Mouse (Mus musculus) liver, embryonic 15.5 days (tissue): ENCODE results near the gene Ptch2. TPM values are rescaled to one million over a fixed set of nuclear protein-coding genes. Genes with fewer than 3 reads are reported as not detected.

ENCODE experiments used
- ATAC-seq: fragments of 200-750 bp; cut with Nextera tagmentation; 2 replicates; pipeline ENCODE4 v1.8.0; 2017; ENCODE audit warnings: moderate number of reproducible peaks, mild to moderate bottlenecking, moderate library complexity; ENCODE audit not compliant: insufficient read depth
- H3K27ac ChIP-seq: fragments of 300-500 bp; sonication (generic); replicated peaks from 2 replicates; pipeline ENCODE4 v1.5.1; 2015; ENCODE audit warnings: mild to moderate bottlenecking, inconsistent platforms
- H3K27me3 ChIP-seq: fragments of 300-500 bp; sonication (generic); 2 replicates; pipeline ENCODE4 v1.6.1; 2015; ENCODE audit warnings: mild to moderate bottlenecking, inconsistent platforms
- H3K36me3 ChIP-seq: fragments of 300-500 bp; sonication (generic); replicated peaks from 2 replicates; pipeline ENCODE4 v1.6.1; 2015; ENCODE audit warnings: moderate library complexity, mild to moderate bottlenecking, inconsistent platforms
- H3K4me1 ChIP-seq: fragments of 300-500 bp; sonication (generic); replicated peaks from 2 replicates; pipeline ENCODE4 v1.6.1; 2015; ENCODE audit warnings: inconsistent platforms
- H3K4me2 ChIP-seq: fragments of 300-500 bp; sonication (generic); 2 replicates; pipeline ENCODE4 v1.6.1; 2015; ENCODE audit warnings: moderate library complexity, mild to moderate bottlenecking, inconsistent platforms
- H3K4me3 ChIP-seq: fragments of 300-500 bp; sonication (generic); replicated peaks from 2 replicates; pipeline ENCODE4 v1.5.1; 2015; ENCODE audit warnings: mild to moderate bottlenecking, inconsistent platforms
- H3K9ac ChIP-seq: fragments of 300-500 bp; sonication (generic); 2 replicates; pipeline ENCODE4 v1.6.1; 2015; ENCODE audit warnings: moderate library complexity, mild to moderate bottlenecking, inconsistent platforms
- H3K9me3 ChIP-seq: fragments of 300-500 bp; sonication (generic); replicated peaks from 2 replicates; pipeline ENCODE4 v1.6.1; 2016; ENCODE audit warnings: inconsistent platforms
- WGBS: fragments of 180-500 bp; shearing (Covaris S2); methylation state at CpG from one replicate; pipeline ENCODE4 v1.1.7; 2015; ENCODE audit warnings: mixed read lengths; ENCODE audit not compliant: insufficient replicate concordance; 5-methylcytosine and 5-hydroxymethylcytosine counted together
- polyA plus RNA-seq: library from polyadenylated mRNA; unstranded; fragments of >200 nt; fragmentation: Nextera tagmentation; extraction: Ambion mirVana; gene quantifications from 2 replicates; pipeline ENCODE4 v1.2.1, GENCODE M21; 2015

The Ptch2 gene
- polyA plus RNA-seq, 1 experiment from 2014 or later: 0.56 TPM

- Histone ChIP-seq H3K4me1 (no peaks in the 10 kb centered on the region), H3K27me3 (no peaks in the 10 kb centered on the region; the same call in 1 of the 2 replicates), H3K4me3 (no peak overlapping the region), H3K27ac (no peak overlapping the region), H3K9me3 (no peaks in the 10 kb centered on the region), H3K36me3 (no peaks in the 10 kb centered on the region), H3K4me2 (no peak overlapping the region), H3K9ac (no peak overlapping the region)
- no peak for ATAC-seq
- WGBS: 72% methylated on average over 10 of the region's 10 CpGs
Measured at GRCm38 (mm10) chr4:117105127-117105526, 9.3 kb downstream of the Ptch2 start.

GRCm38 (mm10) chr4:117107813-117108523 lies 12.1 kb downstream of the Ptch2 start:
- no peak overlapping the region for H3K27ac ChIP-seq
- H3K4me2 ChIP-seq: no peak overlapping the region
- 80% methylated on average over 18 of the region's 18 CpGs for WGBS
- ATAC-seq: no peak
- H3K9ac ChIP-seq: no peak overlapping the region
- H3K27me3 ChIP-seq: no peaks in the 10 kb centered on the region; the same call in 1 of the 2 replicates
- no peak overlapping the region for H3K4me3 ChIP-seq
- no peaks in the 10 kb centered on the region for H3K9me3 ChIP-seq
- H3K4me1 ChIP-seq: no peaks in the 10 kb centered on the region
- H3K36me3 ChIP-seq: no peaks in the 10 kb centered on the region

- no peak for ATAC-seq
- Histone ChIP-seq H3K9ac (no peak overlapping the region), H3K4me3 (no peak overlapping the region), H3K27me3 (no peaks in the 10 kb centered on the region; the same call in 1 of the 2 replicates), H3K9me3 (no peaks in the 10 kb centered on the region), H3K4me1 (no peaks in the 10 kb centered on the region), H3K27ac (no peak overlapping the region), H3K4me2 (no peak overlapping the region), H3K36me3 (no peaks in the 10 kb centered on the region)
- 78% methylated on average over 6 of the region's 6 CpGs for WGBS
Measured at GRCm38 (mm10) chr4:117108524-117108849, 12.6 kb downstream of the Ptch2 start.

GRCm38 (mm10) chr4:117109330-117109729 lies 13.5 kb downstream of the Ptch2 start:
- H3K4me1 ChIP-seq: no peaks in the 10 kb centered on the region
- no peak overlapping the region for H3K9ac ChIP-seq
- H3K9me3 ChIP-seq: no peaks in the 10 kb centered on the region
- WGBS: 87% methylated on average over 25 of the region's 25 CpGs
- H3K36me3 ChIP-seq: no peaks in the 10 kb centered on the region
- no peaks in the 10 kb centered on the region; the same call in 1 of the 2 replicates for H3K27me3 ChIP-seq
- no peak overlapping the region for H3K4me3 ChIP-seq
- H3K4me2 ChIP-seq: no peak overlapping the region
- no peak for ATAC-seq
- no peak overlapping the region for H3K27ac ChIP-seq

GRCm38 (mm10) chr4:117110249-117110648 lies 14.4 kb downstream of the Ptch2 start:
- H3K36me3 ChIP-seq: no peaks in the 10 kb centered on the region
- no peak overlapping the region for H3K27ac ChIP-seq
- H3K9me3 ChIP-seq: no peaks in the 10 kb centered on the region
- H3K4me2 ChIP-seq: no peak overlapping the region
- H3K4me3 ChIP-seq: no peak overlapping the region
- ATAC-seq: no peak
- no peaks in the 10 kb centered on the region for H3K27me3 ChIP-seq
- H3K9ac ChIP-seq: no peak overlapping the region
- H3K4me1 ChIP-seq: no peaks in the 10 kb centered on the region
- 86% methylated on average over 13 of the region's 13 CpGs for WGBS

- no peak overlapping the region for H3K4me2 ChIP-seq
- no peaks in the 10 kb centered on the region for H3K36me3 ChIP-seq
- ATAC-seq: no peak
- no peak overlapping the region for H3K27ac ChIP-seq
- no peaks in the 10 kb centered on the region for H3K27me3 ChIP-seq
- H3K4me3 ChIP-seq: no peak overlapping the region
- no peaks in the 10 kb centered on the region for H3K9me3 ChIP-seq
- no peaks in the 10 kb centered on the region for H3K4me1 ChIP-seq
- 70% methylated on average over 11 of the region's 11 CpGs for WGBS
- no peak overlapping the region for H3K9ac ChIP-seq
Measured at GRCm38 (mm10) chr4:117110985-117111384, 15.1 kb downstream of the Ptch2 start.

- 0 out of 2 replicates have a peak, but pooled peaks cover 4% of the 10 kb centered on the region for H3K4me1 ChIP-seq
- ATAC-seq: no peak
- no peaks in the 10 kb centered on the region for H3K27me3 ChIP-seq
- no peak overlapping the region for H3K4me3 ChIP-seq
- no peak overlapping the region for H3K27ac ChIP-seq
- no peak overlapping the region for H3K9ac ChIP-seq
- WGBS: 93% methylated on average over 1 of the region's 1 CpGs
- no peaks in the 10 kb centered on the region for H3K9me3 ChIP-seq
- no peak overlapping the region for H3K4me2 ChIP-seq
- H3K36me3 ChIP-seq: no peaks in the 10 kb centered on the region
Measured at GRCm38 (mm10) chr4:117113237-117113636, 17.4 kb downstream of the Ptch2 start.

GRCm38 (mm10) chr4:117115592-117115991 lies 19.7 kb downstream of the Ptch2 start:
- Histone ChIP-seq H3K4me2 (no peak overlapping the region), H3K27me3 (no peaks in the 10 kb centered on the region), H3K9me3 (no peaks in the 10 kb centered on the region), H3K36me3 (no peaks in the 10 kb centered on the region), H3K27ac (no peak overlapping the region), H3K4me3 (no peak overlapping the region), H3K4me1 (peaks cover 11% of the 10 kb centered on the region), H3K9ac (no peak overlapping the region)
- ATAC-seq: no peak
- 80% methylated on average over 5 of the region's 5 CpGs for WGBS

- Histone ChIP-seq H3K9ac (no peak overlapping the region), H3K4me2 (no peak overlapping the region), H3K27ac (no peak overlapping the region), H3K27me3 (no peaks in the 10 kb centered on the region), H3K4me3 (no peak overlapping the region), H3K36me3 (no peaks in the 10 kb centered on the region), H3K9me3 (no peaks in the 10 kb centered on the region), H3K4me1 (peaks cover 22% of the 10 kb centered on the region)
- no peak for ATAC-seq
- 82% methylated on average over 7 of the region's 7 CpGs for WGBS
Measured at GRCm38 (mm10) chr4:117117931-117118330, 22.1 kb downstream of the Ptch2 start.

GRCm38 (mm10) chr4:117119636-117120035 lies 23.8 kb downstream of the Ptch2 start:
- no peaks in the 10 kb centered on the region for H3K27me3 ChIP-seq
- peak overlapping the region; percentile 75 for H3K4me3 ChIP-seq
- WGBS: 73% methylated on average over 5 of the region's 5 CpGs
- no peak for ATAC-seq
- peak overlapping the region; percentile 70 for H3K9ac ChIP-seq
- no peaks in the 10 kb centered on the region for H3K9me3 ChIP-seq
- H3K4me2 ChIP-seq: peak overlapping the region; percentile 100
- H3K27ac ChIP-seq: peak overlapping the region; percentile 78; the same call in 1 of the 2 replicates
- H3K4me1 ChIP-seq: peaks cover 36% of the 10 kb centered on the region
- H3K36me3 ChIP-seq: no peaks in the 10 kb centered on the region

GRCm38 (mm10) chr4:117120052-117120444 lies 24.2 kb downstream of the Ptch2 start:
- Histone ChIP-seq H3K27ac (peak overlapping the region; percentile 78), H3K9me3 (no peaks in the 10 kb centered on the region), H3K27me3 (no peaks in the 10 kb centered on the region), H3K9ac (peak overlapping the region; percentile 70), H3K4me1 (peaks cover 40% of the 10 kb centered on the region), H3K4me2 (peak overlapping the region; percentile 100), H3K4me3 (peak overlapping the region; percentile 75), H3K36me3 (no peaks in the 10 kb centered on the region)
- WGBS: 7% methylated on average over 10 of the region's 10 CpGs
- no peak for ATAC-seq
